Mouse (Mus musculus) central nervous system, embryonic 11.5 days (tissue): ENCODE results near the gene Vmn1r85. TPM values are rescaled to one million over a fixed set of nuclear protein-coding genes. Genes with fewer than 3 reads are reported as not detected.

Experiments
- polyA plus RNA-seq: library from polyadenylated mRNA; depleted of rRNA; stranded (reverse); fragments of >200 nt; gene quantifications from 2 replicates; pipeline ENCODE4 v1.2.3, GENCODE M21; 2012; rRNA removed

Gene Vmn1r85
- not detected in 2 replicates for polyA plus RNA-seq

GRCm38 (mm10) chr7:13095073-13095472 lies at the start of gene Vmn1r85:
Gene Vmn1r85 (minus strand): TSS chr7:13095173.

GRCm38 (mm10) chr7:13140057-13140456 lies 45.1 kb upstream of the Vmn1r85 start, which contains the start of gene Vmn1r87:
Gene Vmn1r87 (minus strand): TSS chr7:13140157.

GRCm38 (mm10) chr7:13119817-13120216 lies 24.8 kb upstream of the Vmn1r85 start, which contains the start of gene Vmn1r86:
Gene Vmn1r86 (minus strand): TSS chr7:13119917.

GRCm38 (mm10) chr7:13054287-13055010 lies 40.5 kb downstream of the Vmn1r85 start, which contains the start of gene Mzf1:
Gene Mzf1 (minus strand): TSS chr7:13054764.

GRCm38 (mm10) chr7:13037901-13038555 lies 56.9 kb downstream of the Vmn1r85 start, which contains the start of gene Ube2m:
Gene Ube2m (minus strand): TSS chr7:13038275.

GRCm38 (mm10) chr7:13034148-13034977 lies 60.6 kb downstream of the Vmn1r85 start, which contains the start of gene Chmp2a:
Gene Chmp2a (minus strand): TSS chr7:13034807.

Other genes with a start within 250 kb of the Vmn1r85 start
- gene Zfp128, start 214.0 kb downstream of the Vmn1r85 start, polyA plus RNA-seq, result 4.3 and 6.6 TPM in 2 replicates
- gene Zscan22, start 197.4 kb downstream of the Vmn1r85 start, polyA plus RNA-seq, result 9.0 and 15.9 TPM in 2 replicates
- gene Rps5, start 172.9 kb downstream of the Vmn1r85 start, polyA plus RNA-seq, result 1,933 and 2,968 TPM in 2 replicates
- 2.1 and 2.5 TPM in 2 replicates for gene Rnf225, start 167.8 kb downstream of the Vmn1r85 start, polyA plus RNA-seq
- 7.0 and 8.2 TPM in 2 replicates for gene Zfp324, start 129.3 kb downstream of the Vmn1r85 start, polyA plus RNA-seq
- gene Zfp446, start 117.3 kb downstream of the Vmn1r85 start, polyA plus RNA-seq, result 11.3 and 12.6 TPM in 2 replicates
- 0.17 and 0.23 TPM in 2 replicates for gene Slc27a5, start 97.0 kb downstream of the Vmn1r85 start, polyA plus RNA-seq
- 677 and 777 TPM in 2 replicates for gene Trim28, start 96.1 kb downstream of the Vmn1r85 start, polyA plus RNA-seq
- gene Zbtb45, start 85.1 kb downstream of the Vmn1r85 start, polyA plus RNA-seq, result 25.8 and 30.1 TPM in 2 replicates
- 137 and 237 TPM in 2 replicates for gene Chmp2a, start 60.4 kb downstream of the Vmn1r85 start, polyA plus RNA-seq
- 152 and 259 TPM in 2 replicates for gene Ube2m, start 56.9 kb downstream of the Vmn1r85 start, polyA plus RNA-seq
- gene Mzf1, start 40.4 kb downstream of the Vmn1r85 start, polyA plus RNA-seq, result 4.1 and 5.6 TPM in 2 replicates
- not detected in 2 replicates for gene Vmn1r86, start 24.7 kb upstream of the Vmn1r85 start, polyA plus RNA-seq
- not detected in 2 replicates for gene Vmn1r87, start 45.0 kb upstream of the Vmn1r85 start, polyA plus RNA-seq
- gene Vmn1r88, start 64.4 kb upstream of the Vmn1r85 start, polyA plus RNA-seq, result 0.01 TPM in 1 of 2 replicates, not detected in the other
- gene Vmn1r89, start 117.8 kb upstream of the Vmn1r85 start, polyA plus RNA-seq, result not detected in 2 replicates
- 92.0 and 163 TPM in 2 replicates for gene Lig1, start 182.1 kb upstream of the Vmn1r85 start, polyA plus RNA-seq
- 12.4 and 14.4 TPM in 2 replicates for gene Zswim9, start 183.5 kb upstream of the Vmn1r85 start, polyA plus RNA-seq
- 3.8 and 3.9 TPM in 2 replicates for gene Pla2g4c, start 229.5 kb upstream of the Vmn1r85 start, polyA plus RNA-seq